Mouse (Mus musculus): ENCODE data around the gene Chn2. TPM values are rescaled to one million over a fixed set of nuclear protein-coding genes. Genes with fewer than 3 reads are reported as not detected.

The Chn2 gene
- polyA plus RNA-seq, 1 experiment: 9.5 TPM

- peaks cover 52% of the 10 kb centered on the region for H3K4me1 ChIP-seq
- H3K27me3 ChIP-seq (replicated peaks): no peaks in the 10 kb centered on the region
- H3K36me3 ChIP-seq (replicated peaks; ENCODE audit: low read length): peaks cover 8% of the 10 kb centered on the region
- no peaks in the 10 kb centered on the region for H3K9me3 ChIP-seq
- no peak overlapping the region for H3K4me3 ChIP-seq (replicated peaks)
- TF ChIP-seq GATA1 (IDR thresholded peaks at IDR 0.05; ENCODE audit: borderline replicate concordance, low read length) (no peak), FLI1 (IDR thresholded peaks at IDR 0.05; ENCODE audit: low read length) (no peak)
These were observed 212.2 kb downstream of the Chn2 start for GRCm38 (mm10) chr6:54251401-54252191.

- Histone ChIP-seq H3K9me3 (no peaks in the 10 kb centered on the region), H3K27me3 (replicated peaks) (no peaks in the 10 kb centered on the region), H3K4me1 (peaks cover 62% of the 10 kb centered on the region), H3K36me3 (replicated peaks; ENCODE audit: low read length) (peaks cover 13% of the 10 kb centered on the region), H3K4me3 (replicated peaks) (no peak overlapping the region)
- TF ChIP-seq FLI1 (IDR thresholded peaks at IDR 0.05; ENCODE audit: low read length): no peak
- no peak for TF ChIP-seq GATA1 (IDR thresholded peaks at IDR 0.05; ENCODE audit: borderline replicate concordance, low read length)
These were observed 213.9 kb downstream of the Chn2 start for GRCm38 (mm10) chr6:54253206-54253605.

- Histone ChIP-seq H3K36me3 (replicated peaks; ENCODE audit: low read length) (peaks cover 19% of the 10 kb centered on the region), H3K9me3 (no peaks in the 10 kb centered on the region), H3K27me3 (replicated peaks) (no peaks in the 10 kb centered on the region), H3K4me3 (replicated peaks) (no peak overlapping the region), H3K4me1 (peaks cover 63% of the 10 kb centered on the region)
- no peak for TF ChIP-seq FLI1 (IDR thresholded peaks at IDR 0.05; ENCODE audit: low read length)
- no peak for TF ChIP-seq GATA1 (IDR thresholded peaks at IDR 0.05; ENCODE audit: borderline replicate concordance, low read length)
These were observed 214.5 kb downstream of the Chn2 start for GRCm38 (mm10) chr6:54253881-54254280.

- H3K4me3 ChIP-seq (replicated peaks): no peak overlapping the region
- H3K4me1 ChIP-seq: peaks cover 66% of the 10 kb centered on the region
- H3K27me3 ChIP-seq (replicated peaks): no peaks in the 10 kb centered on the region
- TF ChIP-seq GATA1 (IDR thresholded peaks at IDR 0.05; ENCODE audit: borderline replicate concordance, low read length) (no peak), FLI1 (IDR thresholded peaks at IDR 0.05; ENCODE audit: low read length) (no peak)
- H3K9me3 ChIP-seq: no peaks in the 10 kb centered on the region
- H3K36me3 ChIP-seq (replicated peaks; ENCODE audit: low read length): peaks cover 22% of the 10 kb centered on the region
These were observed 215.4 kb downstream of the Chn2 start for GRCm38 (mm10) chr6:54254759-54255158.

DNA sequence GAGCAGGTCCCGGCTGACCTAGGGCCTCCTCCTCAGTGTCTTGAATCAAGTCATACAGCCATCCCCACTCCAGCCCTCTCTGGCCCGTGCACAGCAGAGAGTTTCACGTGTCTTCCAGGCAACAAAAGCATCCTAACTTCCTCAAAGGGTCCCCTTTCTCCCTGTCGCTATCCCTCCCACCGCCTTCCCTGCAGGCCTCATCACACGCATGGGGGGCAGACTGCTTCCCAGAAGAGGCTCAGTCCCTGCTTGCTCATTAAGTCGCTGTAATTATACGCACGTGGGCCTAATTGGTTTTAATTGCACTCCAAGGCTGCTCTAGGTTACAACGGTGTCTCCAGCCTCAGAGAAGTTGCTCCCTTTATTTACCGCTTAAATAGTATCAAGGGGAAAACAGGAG, 216.0 kb downstream of the Chn2 start:
- H3K4me3 ChIP-seq (replicated peaks): no peak overlapping the region
- no peaks in the 10 kb centered on the region for H3K27me3 ChIP-seq (replicated peaks)
- no peaks in the 10 kb centered on the region for H3K9me3 ChIP-seq
- peaks cover 22% of the 10 kb centered on the region for H3K36me3 ChIP-seq (replicated peaks; ENCODE audit: low read length)
- peaks cover 60% of the 10 kb centered on the region for H3K4me1 ChIP-seq
- TF ChIP-seq FLI1 (IDR thresholded peaks at IDR 0.05; ENCODE audit: low read length) (no peak), GATA1 (IDR thresholded peaks at IDR 0.05; ENCODE audit: borderline replicate concordance, low read length) (no peak)

- Histone ChIP-seq H3K4me1 (peaks cover 59% of the 10 kb centered on the region), H3K27me3 (replicated peaks) (no peaks in the 10 kb centered on the region), H3K9me3 (no peaks in the 10 kb centered on the region), H3K4me3 (replicated peaks) (no peak overlapping the region), H3K36me3 (replicated peaks; ENCODE audit: low read length) (peaks cover 22% of the 10 kb centered on the region)
- TF ChIP-seq GATA1 (IDR thresholded peaks at IDR 0.05; ENCODE audit: borderline replicate concordance, low read length): no peak
- no peak for TF ChIP-seq FLI1 (IDR thresholded peaks at IDR 0.05; ENCODE audit: low read length)
These were observed 217.0 kb downstream of the Chn2 start for GRCm38 (mm10) chr6:54256397-54256796.

- H3K9me3 ChIP-seq: no peaks in the 10 kb centered on the region
- H3K4me3 ChIP-seq (replicated peaks): no peak overlapping the region
- peaks cover 55% of the 10 kb centered on the region for H3K4me1 ChIP-seq
- peaks cover 22% of the 10 kb centered on the region for H3K36me3 ChIP-seq (replicated peaks; ENCODE audit: low read length)
- no peaks in the 10 kb centered on the region for H3K27me3 ChIP-seq (replicated peaks)
- TF ChIP-seq FLI1 (IDR thresholded peaks at IDR 0.05; ENCODE audit: low read length) (no peak), GATA1 (IDR thresholded peaks at IDR 0.05; ENCODE audit: borderline replicate concordance, low read length) (no peak)
These were observed 218.2 kb downstream of the Chn2 start for GRCm38 (mm10) chr6:54257552-54257951.

DNA sequence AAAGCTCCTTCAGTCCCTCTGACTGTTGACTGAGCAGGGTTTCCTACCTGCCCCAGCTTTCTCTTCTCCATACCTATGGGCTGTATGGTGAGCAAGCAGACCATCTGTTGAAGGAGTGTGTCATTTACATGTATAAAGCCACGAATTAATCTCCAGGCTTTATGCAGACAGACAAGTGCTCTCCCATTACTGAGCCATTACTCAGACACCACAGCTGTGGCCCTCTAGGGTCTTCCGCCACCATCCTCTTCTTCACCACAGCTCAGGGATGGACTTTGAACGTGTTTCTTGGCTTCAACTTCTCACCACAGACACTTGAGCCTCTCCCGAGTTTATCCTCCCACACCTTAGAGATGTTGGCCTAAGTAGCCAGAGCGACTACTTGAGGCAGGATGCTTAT, 219.1 kb downstream of the Chn2 start:
- H3K4me3 ChIP-seq (replicated peaks): no peak overlapping the region

DNA sequence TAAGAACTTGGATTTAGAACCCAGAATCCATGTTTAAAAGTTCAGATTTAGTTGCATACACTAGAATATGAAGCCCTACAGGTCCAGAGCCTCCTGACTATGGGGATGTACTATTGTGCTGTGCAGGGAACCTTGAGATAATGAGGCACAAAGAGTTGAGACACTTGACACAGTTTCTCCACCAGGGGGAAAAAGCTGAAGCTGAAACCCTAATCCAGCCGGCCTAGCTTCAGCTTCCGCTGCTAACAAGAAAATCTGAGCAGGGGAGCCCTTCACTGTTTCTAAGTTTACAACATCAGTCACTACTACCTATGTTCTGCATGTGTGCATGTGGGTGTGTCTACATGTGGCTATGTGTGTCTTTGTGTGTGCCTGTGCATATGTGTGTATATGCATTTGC, 223.4 kb downstream of the Chn2 start:
- no peaks in the 10 kb centered on the region for H3K27me3 ChIP-seq (replicated peaks)
- H3K4me3 ChIP-seq (replicated peaks): no peak overlapping the region
- H3K9me3 ChIP-seq: no peaks in the 10 kb centered on the region
- H3K4me1 ChIP-seq: peaks cover 25% of the 10 kb centered on the region
- TF ChIP-seq GATA1 (IDR thresholded peaks at IDR 0.05; ENCODE audit: borderline replicate concordance, low read length): no peak
- TF ChIP-seq FLI1 (IDR thresholded peaks at IDR 0.05; ENCODE audit: low read length): no peak
- peaks cover 26% of the 10 kb centered on the region for H3K36me3 ChIP-seq (replicated peaks; ENCODE audit: low read length)

More for the DNA sequence above, 219.1 kb downstream of the Chn2 start:
- Histone ChIP-seq H3K36me3 (replicated peaks; ENCODE audit: low read length) (peaks cover 22% of the 10 kb centered on the region), H3K9me3 (no peaks in the 10 kb centered on the region), H3K27me3 (replicated peaks) (no peaks in the 10 kb centered on the region), H3K4me1 (peaks cover 50% of the 10 kb centered on the region)
- TF ChIP-seq FLI1 (IDR thresholded peaks at IDR 0.05; ENCODE audit: low read length) (no peak), GATA1 (IDR thresholded peaks at IDR 0.05; ENCODE audit: borderline replicate concordance, low read length) (no peak)

DNA sequence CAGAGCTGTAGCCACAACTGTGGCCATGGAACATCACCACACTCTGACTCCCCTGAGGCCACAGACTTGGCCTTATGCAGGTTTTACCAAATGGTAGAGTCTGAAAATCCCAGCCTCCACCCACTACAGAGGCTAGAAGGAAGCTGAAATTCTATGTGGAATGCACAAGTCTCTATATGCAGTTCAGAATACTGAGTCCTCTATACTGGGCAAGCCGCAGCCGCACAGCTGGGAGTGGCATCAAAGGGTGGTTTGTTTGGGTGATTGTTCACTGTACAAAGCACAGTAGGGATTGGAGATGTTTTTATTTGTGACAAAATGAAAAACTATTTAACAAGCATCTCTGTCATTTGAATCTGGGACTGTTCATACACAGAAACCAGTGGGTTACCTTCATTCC, 224.5 kb downstream of the Chn2 start:
- no peaks in the 10 kb centered on the region for H3K9me3 ChIP-seq
- peaks cover 19% of the 10 kb centered on the region for H3K36me3 ChIP-seq (replicated peaks; ENCODE audit: low read length)
- no peaks in the 10 kb centered on the region for H3K27me3 ChIP-seq (replicated peaks)
- H3K4me1 ChIP-seq: peaks cover 32% of the 10 kb centered on the region
- no peak overlapping the region for H3K4me3 ChIP-seq (replicated peaks)
- no peak for TF ChIP-seq GATA1 (IDR thresholded peaks at IDR 0.05; ENCODE audit: borderline replicate concordance, low read length)
- TF ChIP-seq FLI1 (IDR thresholded peaks at IDR 0.05; ENCODE audit: low read length): no peak
